Mouse (Mus musculus) lung, embryonic 15.5 days (tissue): Measurements from ENCODE around the gene Ttc23. TPM values are rescaled to one million over a fixed set of nuclear protein-coding genes. Genes with fewer than 3 reads are reported as not detected.

Experiments used
- ATAC-seq: fragments of 200-750 bp; cut with Nextera tagmentation; 2 replicates; pipeline ENCODE4 v1.8.0; 2017; ENCODE audit warnings: moderate number of reproducible peaks, borderline replicate concordance; ENCODE audit not compliant: low FRiP score, low TSS enrichment; ENCODE audit errors: extremely low read depth
- H3K27ac ChIP-seq: fragments of 300-500 bp; sonication (generic); 2 replicates; pipeline ENCODE4 v1.5.1; 2015; ENCODE audit warnings: moderate library complexity, mild to moderate bottlenecking, inconsistent platforms
- H3K27me3 ChIP-seq: fragments of 300-500 bp; sonication (generic); 2 replicates; pipeline ENCODE4 v1.6.1; 2015; ENCODE audit warnings: inconsistent platforms
- H3K36me3 ChIP-seq: fragments of 300-500 bp; sonication (generic); 2 replicates; pipeline ENCODE4 v1.6.1; 2015; ENCODE audit warnings: inconsistent platforms
- H3K4me1 ChIP-seq: fragments of 300-500 bp; sonication (generic); 2 replicates; pipeline ENCODE4 v1.6.1; 2015; ENCODE audit warnings: inconsistent platforms
- H3K4me2 ChIP-seq: fragments of 300-500 bp; sonication (generic); 2 replicates; pipeline ENCODE4 v1.6.1; 2015; ENCODE audit warnings: inconsistent platforms, mild to moderate bottlenecking, moderate library complexity
- H3K4me3 ChIP-seq: fragments of 300-500 bp; sonication (generic); 2 replicates; pipeline ENCODE4 v1.5.1; 2015; ENCODE audit warnings: mild to moderate bottlenecking, inconsistent platforms
- H3K9ac ChIP-seq: fragments of 300-500 bp; sonication (generic); 2 replicates; pipeline ENCODE4 v1.6.1; 2015; ENCODE audit warnings: inconsistent platforms
- H3K9me3 ChIP-seq: fragments of 300-500 bp; sonication (generic); 2 replicates; pipeline ENCODE4 v1.6.1; 2016; ENCODE audit warnings: inconsistent platforms
- WGBS: fragments of 180-500 bp; shearing (Covaris S2); methylation state at CpG from one replicate; pipeline ENCODE4 v1.1.7; 2015; 5-methylcytosine and 5-hydroxymethylcytosine counted together
- polyA plus RNA-seq: library from polyadenylated mRNA; unstranded; fragments of >200 nt; fragmentation: Nextera tagmentation; extraction: Ambion mirVana; gene quantifications from 2 replicates; pipeline ENCODE4 v1.2.1, GENCODE M21; 2015

The Ttc23 gene
- 26.8 and 29.0 TPM in 2 replicates for polyA plus RNA-seq

DNA sequence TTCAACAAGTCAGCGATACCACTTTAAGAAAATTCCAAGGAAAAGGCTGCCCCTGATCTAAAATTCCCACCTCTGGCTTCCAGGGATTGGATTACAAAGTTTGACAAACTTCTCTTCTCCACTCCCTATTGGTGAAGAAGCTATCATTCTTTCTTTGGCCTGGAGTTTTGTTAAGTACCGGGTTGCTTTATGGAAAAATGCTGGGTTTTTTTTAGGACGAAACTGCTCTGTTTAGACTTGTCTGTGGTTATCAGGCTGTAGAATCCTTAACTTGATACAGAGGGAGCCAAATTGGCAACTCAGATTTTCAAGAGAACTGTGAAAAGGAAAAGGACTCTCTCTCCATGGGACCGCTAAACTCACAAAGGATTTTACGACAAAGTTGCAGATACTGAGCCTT lies at the start of gene Ttc23:
Gene Ttc23 (plus strand): TSS at position 134 of the 400 bp plus-strand sequence.
- H3K4me2 ChIP-seq, result peak within 1 kb of the TSS; percentile 74
- no peaks in the 10 kb centered on the region for H3K36me3 ChIP-seq
- no peaks in the 10 kb centered on the region for H3K9me3 ChIP-seq
- H3K9ac ChIP-seq, result peak within 1 kb of the TSS; percentile 76
- H3K27ac ChIP-seq, result peak within 1 kb of the TSS; percentile 68
- 3% methylated on average over 5 of the region's 5 CpGs for WGBS
- H3K4me1 ChIP-seq, result peaks cover 45% of the 10 kb centered on the region
- peak; percentile 24; the same call in 1 of the 2 replicates for ATAC-seq
- H3K4me3 ChIP-seq, result peak within 1 kb of the TSS; percentile 65
- H3K27me3 ChIP-seq, result no peaks in the 10 kb centered on the region

DNA sequence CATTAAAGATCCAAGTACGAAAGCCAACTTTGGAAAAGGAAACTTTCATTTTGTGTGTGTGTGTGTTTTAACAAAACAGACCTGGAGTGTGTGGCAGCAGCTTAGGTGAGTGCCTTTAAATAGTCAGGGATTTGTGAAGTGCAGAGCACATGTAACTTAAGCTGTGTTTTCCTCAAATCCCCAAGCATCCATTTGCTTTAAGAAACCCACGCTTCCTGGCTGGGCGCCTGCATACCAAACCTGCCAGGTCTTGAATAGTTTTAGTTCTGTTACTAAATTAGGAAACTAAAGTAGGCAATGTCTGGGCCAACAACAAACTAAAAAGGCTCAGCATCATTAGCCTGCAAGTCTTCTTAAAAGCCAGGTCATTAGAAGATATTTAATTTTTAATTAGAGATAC lies 49.2 kb upstream of the Ttc23 start:
- H3K4me2 ChIP-seq, result no peak overlapping the region
- WGBS, result 66% methylated on average over 3 of the region's 3 CpGs

GRCm38 (mm10) chr7:67605114-67605513 lies 42.1 kb upstream of the Ttc23 start:
- H3K27ac ChIP-seq, result no peak overlapping the region

More for the DNA sequence above, 49.2 kb upstream of the Ttc23 start:
- Histone ChIP-seq H3K27ac (no peak overlapping the region), H3K9ac (no peak overlapping the region), H3K4me3 (no peak overlapping the region), H3K9me3 (no peaks in the 10 kb centered on the region), H3K4me1 (no peaks in the 10 kb centered on the region), H3K36me3 (no peaks in the 10 kb centered on the region), H3K27me3 (no peaks in the 10 kb centered on the region)
- no peak for ATAC-seq

DNA sequence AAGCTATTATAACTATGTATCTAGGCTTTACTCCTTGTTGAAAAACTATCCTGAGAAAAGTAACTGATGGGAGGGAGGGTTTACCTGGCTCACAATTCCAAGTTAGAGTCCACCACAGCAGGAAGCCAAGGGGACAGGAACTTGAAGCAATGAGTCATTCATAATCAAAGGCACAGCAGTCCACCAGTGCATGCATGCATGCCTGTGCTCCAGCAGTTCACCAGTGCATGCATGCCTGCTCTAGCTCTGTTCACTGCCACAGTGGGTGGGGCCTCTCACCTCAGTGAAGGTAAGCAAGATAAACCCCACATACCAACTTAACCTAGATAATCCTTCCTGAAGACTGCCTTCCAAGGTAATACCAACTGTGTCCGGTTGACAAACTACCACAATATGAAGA lies 41.0 kb upstream of the Ttc23 start:
- H3K9me3 ChIP-seq, result no peaks in the 10 kb centered on the region
- peaks cover 6% of the 10 kb centered on the region; the same call in 1 of the 2 replicates for H3K4me1 ChIP-seq
- 73% methylated on average over 1 of the region's 1 CpGs for WGBS
- no peak overlapping the region for H3K4me2 ChIP-seq
- no peak overlapping the region for H3K27ac ChIP-seq
- no peak overlapping the region for H3K9ac ChIP-seq
- no peaks in the 10 kb centered on the region for H3K27me3 ChIP-seq
- ATAC-seq, result no peak
- no peak overlapping the region for H3K4me3 ChIP-seq
- H3K36me3 ChIP-seq, result no peaks in the 10 kb centered on the region

More at GRCm38 (mm10) chr7:67605114-67605513, 42.1 kb upstream of the Ttc23 start:
- Histone ChIP-seq H3K4me2 (no peak overlapping the region), H3K4me3 (no peak overlapping the region), H3K9ac (no peak overlapping the region), H3K36me3 (no peaks in the 10 kb centered on the region), H3K27me3 (no peaks in the 10 kb centered on the region), H3K4me1 (peaks cover 6% of the 10 kb centered on the region; the same call in 1 of the 2 replicates), H3K9me3 (no peaks in the 10 kb centered on the region)
- WGBS, result 83% methylated on average over 6 of the region's 6 CpGs
- ATAC-seq, result no peak

DNA sequence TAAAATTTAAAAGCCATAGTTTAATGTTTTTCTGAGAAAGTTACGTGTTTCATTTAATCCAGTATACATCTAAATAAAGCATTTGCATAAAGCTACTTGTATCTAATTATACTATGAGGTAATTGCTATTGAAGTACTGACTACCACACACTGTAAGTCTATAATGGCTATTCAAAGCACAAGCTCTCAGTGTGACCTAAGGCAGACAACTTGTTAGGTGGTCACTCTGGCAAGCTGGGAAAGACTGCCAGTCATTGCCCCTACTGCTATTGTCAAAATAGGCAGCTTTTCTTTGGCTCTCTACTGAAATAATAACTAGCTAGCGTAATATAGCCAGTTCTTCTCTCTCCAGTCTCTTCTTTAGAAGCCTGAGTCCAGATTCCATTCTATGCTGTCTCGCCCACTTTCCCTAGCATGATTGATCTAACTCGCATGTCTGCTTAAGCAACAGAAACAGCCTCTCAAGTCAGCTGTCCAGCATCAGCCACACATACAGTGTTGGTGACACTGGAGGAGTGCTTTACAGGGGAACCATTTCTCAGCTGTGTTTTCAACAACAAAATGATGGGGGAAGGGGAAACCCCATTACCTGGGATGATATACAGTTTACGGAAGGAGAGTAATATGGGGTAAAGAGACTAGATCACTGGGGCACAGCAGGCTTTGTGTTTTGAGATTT lies 39.4 kb upstream of the Ttc23 start:
- WGBS, result 58% methylated on average over 5 of the region's 5 CpGs
- Histone ChIP-seq H3K9ac (no peak overlapping the region), H3K4me2 (no peak overlapping the region), H3K9me3 (no peaks in the 10 kb centered on the region), H3K27ac (no peak overlapping the region), H3K4me1 (peaks cover 6% of the 10 kb centered on the region; the same call in 1 of the 2 replicates), H3K27me3 (no peaks in the 10 kb centered on the region), H3K4me3 (no peak overlapping the region), H3K36me3 (no peaks in the 10 kb centered on the region)
- ATAC-seq, result no peak

DNA sequence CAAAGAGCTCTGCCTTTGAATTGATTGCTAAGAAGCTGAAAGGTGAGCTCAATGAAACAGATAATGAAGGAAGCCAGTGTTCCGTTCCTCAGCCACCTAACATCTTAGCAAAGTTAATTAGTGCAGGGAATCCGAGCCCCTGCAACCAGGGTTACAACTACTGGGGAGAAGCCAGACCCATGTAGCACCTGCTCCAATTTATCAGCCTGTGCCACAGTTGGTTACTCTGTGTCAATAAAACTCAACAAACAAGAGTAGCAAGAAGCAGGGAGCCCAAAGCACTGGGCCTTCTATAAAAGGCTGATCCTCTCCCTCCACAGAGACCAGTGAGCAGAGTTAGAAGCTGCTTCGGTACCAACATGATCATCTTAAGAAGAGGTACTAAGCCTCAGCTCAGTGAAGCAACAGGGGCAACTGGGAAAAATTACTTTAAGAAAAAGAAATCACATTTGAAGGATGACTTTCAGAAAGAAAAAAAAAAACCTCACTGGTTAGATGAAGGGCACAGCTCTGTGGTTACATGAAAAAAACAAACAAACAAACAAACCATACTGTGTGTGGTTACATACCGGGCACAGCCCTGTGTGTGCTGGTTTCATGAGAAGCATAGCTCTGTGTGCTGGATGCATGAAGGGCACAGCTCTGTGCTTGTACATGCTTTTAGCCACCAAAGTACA lies 38.7 kb upstream of the Ttc23 start:
- H3K36me3 ChIP-seq, result no peaks in the 10 kb centered on the region
- ATAC-seq, result no peak
- H3K27me3 ChIP-seq, result no peaks in the 10 kb centered on the region
- no peak overlapping the region for H3K27ac ChIP-seq
- H3K9ac ChIP-seq, result no peak overlapping the region
- WGBS, result 50% methylated on average over 4 of the region's 4 CpGs
- H3K4me3 ChIP-seq, result no peak overlapping the region
- no peaks in the 10 kb centered on the region for H3K9me3 ChIP-seq
- peaks cover 6% of the 10 kb centered on the region; the same call in 1 of the 2 replicates for H3K4me1 ChIP-seq
- H3K4me2 ChIP-seq, result no peak overlapping the region

GRCm38 (mm10) chr7:67613795-67614463 lies 33.3 kb upstream of the Ttc23 start:
- no peak overlapping the region for H3K9ac ChIP-seq
- H3K4me1 ChIP-seq, result no peaks in the 10 kb centered on the region; the same call in 1 of the 2 replicates
- no peaks in the 10 kb centered on the region for H3K36me3 ChIP-seq
- H3K27me3 ChIP-seq, result no peaks in the 10 kb centered on the region
- H3K9me3 ChIP-seq, result no peaks in the 10 kb centered on the region
- ATAC-seq, result no peak
- WGBS, result 63% methylated on average over 10 of the region's 10 CpGs
- H3K27ac ChIP-seq, result no peak overlapping the region
- H3K4me2 ChIP-seq, result no peak overlapping the region
- no peak overlapping the region for H3K4me3 ChIP-seq

DNA sequence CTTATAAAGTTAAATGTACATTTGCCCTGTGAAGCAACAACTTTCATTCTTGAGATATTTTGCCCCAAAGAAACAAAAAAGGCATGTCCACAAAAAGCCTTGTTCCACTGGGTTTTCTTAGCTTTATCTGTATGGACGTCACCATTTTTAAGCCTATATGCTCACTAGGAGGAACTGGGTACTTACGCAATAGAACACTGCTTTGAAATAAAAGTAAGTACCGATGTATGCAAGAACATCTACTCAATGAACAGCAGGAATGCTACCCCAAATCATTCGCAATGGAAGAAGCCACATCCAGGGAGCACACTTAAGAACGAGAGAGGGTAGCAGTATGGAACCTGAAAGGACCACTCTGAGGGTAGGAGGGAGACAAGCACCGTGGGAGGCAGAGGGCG lies 32.7 kb upstream of the Ttc23 start:
- Histone ChIP-seq H3K4me3 (no peak overlapping the region), H3K27me3 (no peaks in the 10 kb centered on the region), H3K9me3 (no peaks in the 10 kb centered on the region), H3K4me1 (no peaks in the 10 kb centered on the region; the same call in 1 of the 2 replicates), H3K4me2 (no peak overlapping the region), H3K36me3 (no peaks in the 10 kb centered on the region), H3K27ac (no peak overlapping the region), H3K9ac (no peak overlapping the region)
- ATAC-seq, result no peak
- 77% methylated on average over 7 of the region's 7 CpGs for WGBS

- Histone ChIP-seq H3K9me3 (no peaks in the 10 kb centered on the region), H3K4me3 (no peak overlapping the region), H3K36me3 (no peaks in the 10 kb centered on the region), H3K27me3 (no peaks in the 10 kb centered on the region), H3K27ac (no peak overlapping the region), H3K9ac (no peak overlapping the region), H3K4me1 (no peaks in the 10 kb centered on the region; the same call in 1 of the 2 replicates), H3K4me2 (no peak overlapping the region)
- no peak for ATAC-seq
- WGBS, result 56% methylated on average over 4 of the region's 4 CpGs
Measured at GRCm38 (mm10) chr7:67616890-67617289, 30.3 kb upstream of the Ttc23 start.

GRCm38 (mm10) chr7:67617646-67618045 lies 29.6 kb upstream of the Ttc23 start:
- Histone ChIP-seq H3K27me3 (no peaks in the 10 kb centered on the region), H3K4me3 (no peak overlapping the region), H3K9ac (no peak overlapping the region), H3K4me1 (no peaks in the 10 kb centered on the region; the same call in 1 of the 2 replicates), H3K9me3 (no peaks in the 10 kb centered on the region), H3K4me2 (no peak overlapping the region), H3K36me3 (no peaks in the 10 kb centered on the region), H3K27ac (no peak overlapping the region)
- 89% methylated on average over 10 of the region's 10 CpGs for WGBS
- ATAC-seq, result no peak

DNA sequence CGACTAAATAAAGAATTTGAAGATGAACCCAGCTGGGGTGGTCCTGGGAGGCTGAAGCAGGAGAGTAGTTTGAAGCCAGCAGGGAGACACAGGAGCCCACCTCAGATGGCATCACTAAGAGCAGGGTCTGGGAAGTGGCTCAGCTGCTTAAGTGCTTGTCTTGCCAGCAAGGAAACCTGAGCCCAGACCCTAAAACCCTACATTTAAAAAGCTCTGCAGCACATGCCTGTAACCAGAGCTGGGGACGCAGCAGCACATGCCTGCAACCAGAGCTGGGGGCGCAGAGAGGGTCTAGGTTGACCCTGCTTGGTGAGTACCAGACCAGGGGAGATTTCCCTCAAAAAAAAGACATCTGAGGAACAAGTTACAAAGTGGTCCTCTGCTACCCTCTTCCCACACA lies 28.9 kb upstream of the Ttc23 start:
- ATAC-seq, result no peak
- no peak overlapping the region for H3K4me2 ChIP-seq
- H3K9ac ChIP-seq, result no peak overlapping the region
- WGBS, result 84% methylated on average over 3 of the region's 3 CpGs
- H3K36me3 ChIP-seq, result no peaks in the 10 kb centered on the region
- no peak overlapping the region for H3K4me3 ChIP-seq
- no peaks in the 10 kb centered on the region for H3K9me3 ChIP-seq
- no peaks in the 10 kb centered on the region for H3K27me3 ChIP-seq
- H3K27ac ChIP-seq, result no peak overlapping the region
- no peaks in the 10 kb centered on the region; the same call in 1 of the 2 replicates for H3K4me1 ChIP-seq

GRCm38 (mm10) chr7:67619836-67620235 lies 27.4 kb upstream of the Ttc23 start:
- Histone ChIP-seq H3K27ac (no peak overlapping the region), H3K36me3 (no peaks in the 10 kb centered on the region)
- 71% methylated on average over 4 of the region's 4 CpGs for WGBS

More at GRCm38 (mm10) chr7:67619836-67620235, 27.4 kb upstream of the Ttc23 start:
- H3K4me3 ChIP-seq, result no peak overlapping the region
- ATAC-seq, result no peak
- no peaks in the 10 kb centered on the region; the same call in 1 of the 2 replicates for H3K4me1 ChIP-seq
- no peaks in the 10 kb centered on the region for H3K27me3 ChIP-seq
- H3K9me3 ChIP-seq, result no peaks in the 10 kb centered on the region
- no peak overlapping the region for H3K9ac ChIP-seq
- H3K4me2 ChIP-seq, result no peak overlapping the region
